Mouse (Mus musculus): ENCODE data around the gene Kdm4b. TPM values are rescaled to one million over a fixed set of nuclear protein-coding genes. Genes with fewer than 3 reads are reported as not detected.
A peak's percentile ranks its signal among the peaks of the same experiment; 100 is the strongest.

The Kdm4b gene
- total and polyA plus RNA-seq, 3 experiments = 9.1 to 27.5 TPM; not detected in 1

DNA sequence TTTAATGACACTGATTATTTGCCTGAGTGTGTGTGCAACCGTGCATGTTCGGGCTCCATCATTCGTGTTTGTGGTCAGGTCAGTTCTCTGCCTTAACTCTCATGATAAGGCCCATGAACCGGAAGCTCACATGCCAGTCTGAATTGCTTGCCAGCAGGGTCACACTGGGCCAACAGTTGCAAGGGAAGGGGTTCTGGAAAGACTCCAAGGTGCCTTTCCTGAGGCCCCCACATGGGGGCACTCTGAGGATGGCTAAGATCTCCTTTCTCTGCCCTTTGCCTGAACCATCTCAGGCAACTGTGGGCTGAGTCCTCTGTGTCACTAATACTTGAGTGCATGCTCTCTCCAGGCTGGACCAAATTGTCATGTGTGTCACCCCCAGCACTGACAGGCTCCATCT, 11.3 kb downstream of the Kdm4b start:
- H3K4me1 ChIP-seq (ENCODE audit: control insufficient read depth in 1 of 2, insufficient read depth in 2 of 2, low read length in 2 of 2) = peaks cover 3 to 8% of the 10 kb centered on the region in 2 experiments
- H3K27me3 ChIP-seq (ENCODE audit: control insufficient read depth in 1 of 2, insufficient read depth in 2 of 2, low read length in 2 of 2) = no peaks in the 10 kb centered on the region
- H3K27ac ChIP-seq (ENCODE audit: control insufficient read depth, low read depth, low read length) = no peak overlapping the region
- no peaks in the 10 kb centered on the region for H3K9me3 ChIP-seq (replicated peaks; ENCODE audit: insufficient read depth, low read length)
- H3K4me3 ChIP-seq (ENCODE audit: control insufficient read depth in 1 of 2, insufficient read depth in 1 of 2, low read depth in 2 of 2, low read length in 2 of 2) = no peak overlapping the region
- no peak overlapping the region for H3K9ac ChIP-seq (ENCODE audit: control insufficient read depth, low read depth, low read length, poor library complexity, severe bottlenecking)
- TF ChIP-seq EP300 (IDR thresholded peaks at IDR 0.05; ENCODE audit: low read depth in 1 of 2, low read length in 2 of 2) (peak; percentile 21 to 25; a peak in 1 of 4 replicates), ZMIZ1 (IDR thresholded peaks at IDR 0.05; ENCODE audit: low read depth, low read length) (no peak), MAX (IDR thresholded peaks at IDR 0.05; ENCODE audit: low read length) (no peak), GABPA (IDR thresholded peaks at IDR 0.05; ENCODE audit: low read depth, low read length) (no peak), SIN3A (IDR thresholded peaks at IDR 0.05; ENCODE audit: low read length) (peak; percentile 36), RCOR1 (IDR thresholded peaks at IDR 0.05; ENCODE audit: low read depth, low read length) (0 out of 2 replicates have a peak, but pooled peaks have one; percentile 25), TBP (IDR thresholded peaks at IDR 0.05; ENCODE audit: low read depth, low read length) (no peak), ZC3H11A (IDR thresholded peaks at IDR 0.05; ENCODE audit: low read depth, low read length) (0 out of 2 replicates have a peak, but pooled peaks have one; percentile 32), POLR2A (IDR thresholded peaks at IDR 0.05; ENCODE audit: control insufficient read depth in 1 of 2, insufficient read depth in 1 of 2, low read depth in 1 of 2, low read length in 2 of 2, poor library complexity in 1 of 2) (no peak), RAD21 (IDR thresholded peaks at IDR 0.05; ENCODE audit: low read depth, low read length) (peak; percentile 58), SMC3 (IDR thresholded peaks at IDR 0.05; ENCODE audit: low read depth, low read length) (peak; percentile 54), CTCF (IDR thresholded peaks at IDR 0.05 in 2 of 3, conservative IDR thresholded peaks at IDR 0.05 in 1 of 3; ENCODE audit: control insufficient read depth in 1 of 3, insufficient read depth in 1 of 3, low read depth in 2 of 3, low read length in 3 of 3, poor library complexity in 1 of 3, severe bottlenecking in 1 of 3) (peak; percentile 73 to 77 (median 76)), BHLHE40 (IDR thresholded peaks at IDR 0.05; ENCODE audit: borderline replicate concordance, low read depth, low read length) (peak; percentile 70)
- peaks cover 0 to 4% of the 10 kb centered on the region in 2 experiments; a peak in 2 of 4 replicates for H3K36me3 ChIP-seq (ENCODE audit: control insufficient read depth in 1 of 2, insufficient read depth in 2 of 2, low read length in 2 of 2)
- H3K79me2 ChIP-seq (ENCODE audit: control insufficient read depth, insufficient read depth, low read length, poor library complexity) = peaks cover 3% of the 10 kb centered on the region; the same call in 1 of the 2 replicates
- peak; percentile 70 for DNase-seq (ENCODE audit: low read depth, low spot score)

DNA sequence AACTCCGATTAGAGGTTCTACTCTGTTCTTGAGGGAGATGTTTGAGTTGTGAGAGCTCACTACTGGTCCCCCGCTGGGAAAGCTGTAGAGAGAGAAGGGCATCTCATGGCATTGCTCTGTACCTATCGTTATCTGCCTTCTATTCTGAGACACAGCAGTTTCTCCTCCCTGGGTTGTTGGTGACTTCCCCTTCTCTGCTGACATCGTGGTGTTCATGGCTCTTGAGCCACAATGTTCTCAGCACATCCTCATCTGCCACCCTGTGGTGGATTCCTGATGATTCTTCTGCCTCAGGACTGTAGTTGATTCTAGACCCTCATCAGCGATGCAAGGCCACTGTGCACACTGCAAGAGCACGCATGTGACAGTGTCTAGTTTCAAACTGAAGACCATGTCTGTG, 11.9 kb downstream of the Kdm4b start:
- Histone ChIP-seq H3K79me2 (ENCODE audit: control insufficient read depth, insufficient read depth, low read length, poor library complexity) (peaks cover 3% of the 10 kb centered on the region), H3K27ac (ENCODE audit: control insufficient read depth, low read depth, low read length) (no peak overlapping the region), H3K9ac (ENCODE audit: control insufficient read depth, low read depth, low read length, poor library complexity, severe bottlenecking) (no peak overlapping the region), H3K4me3 (ENCODE audit: control insufficient read depth in 1 of 2, insufficient read depth in 1 of 2, low read depth in 2 of 2, low read length in 2 of 2) (no peak overlapping the region), H3K36me3 (ENCODE audit: control insufficient read depth in 1 of 2, insufficient read depth in 2 of 2, low read length in 2 of 2) (peaks cover 0 to 4% of the 10 kb centered on the region in 2 experiments; a peak in 2 of 4 replicates), H3K9me3 (replicated peaks; ENCODE audit: insufficient read depth, low read length) (no peaks in the 10 kb centered on the region), H3K4me1 (ENCODE audit: control insufficient read depth in 1 of 2, insufficient read depth in 2 of 2, low read length in 2 of 2) (peaks cover 3 to 8% of the 10 kb centered on the region in 2 experiments), H3K27me3 (ENCODE audit: control insufficient read depth in 1 of 2, insufficient read depth in 2 of 2, low read length in 2 of 2) (no peaks in the 10 kb centered on the region)
- DNase-seq (ENCODE audit: low read depth, low spot score) = peak; percentile 80
- TF ChIP-seq CTCF (IDR thresholded peaks at IDR 0.05 in 2 of 3, conservative IDR thresholded peaks at IDR 0.05 in 1 of 3; ENCODE audit: control insufficient read depth in 1 of 3, insufficient read depth in 1 of 3, low read depth in 2 of 3, low read length in 3 of 3, poor library complexity in 1 of 3, severe bottlenecking in 1 of 3) (peak in 2 of 3 experiments; percentile 17 to 36; a peak in 3 of 6 replicates), MYC (IDR thresholded peaks at IDR 0.05; ENCODE audit: low read depth, low read length) (peak; percentile 69), MAX (IDR thresholded peaks at IDR 0.05; ENCODE audit: low read length) (no peak; the same call in 1 of the 2 replicates), EP300 (IDR thresholded peaks at IDR 0.05; ENCODE audit: low read depth in 1 of 2, low read length in 2 of 2) (0 out of 4 replicates have a peak, but pooled peaks of 1 of the 2 experiments have one; percentile 12), GATA1 (IDR thresholded peaks at IDR 0.05; ENCODE audit: low read depth, low read length) (peak; percentile 44)

Measured in MEL (cell line).